Mouse (Mus musculus) liver, embryonic 14.5 days (tissue): ENCODE data around the gene Khdrbs1.

Experiments used
- CTCF ChIP-seq: IDR thresholded peaks from 2 replicates; pipeline ENCODE4 v1.5.1; 2016; ENCODE audit warnings: antibody characterized with exemption, low read depth, control low read depth
- EP300 ChIP-seq: IDR thresholded peaks from 2 replicates; pipeline ENCODE4 v1.6.1; 2016; ENCODE audit warnings: antibody characterized with exemption, low read depth

DNA sequence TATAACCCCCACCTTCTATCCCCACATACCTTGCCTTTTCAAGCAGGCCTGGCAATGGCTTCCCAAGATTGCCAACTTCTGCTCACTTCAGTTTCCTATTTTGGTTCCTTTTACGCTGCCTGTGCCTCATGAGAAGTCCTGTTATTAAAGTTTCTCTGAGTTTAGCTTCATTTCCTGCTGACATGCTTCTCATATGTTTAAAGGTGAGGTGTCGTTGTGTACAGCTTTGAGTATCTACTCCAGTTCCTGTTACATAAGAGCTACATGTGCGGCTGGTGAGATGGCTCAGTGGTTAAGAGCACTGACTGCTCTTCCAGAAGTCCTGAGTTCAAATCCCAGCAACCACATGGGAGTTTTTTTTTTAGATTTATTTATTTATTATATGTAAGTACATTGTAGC, 23.2 kb upstream of the Khdrbs1 start:
- no peak for TF ChIP-seq CTCF
- no peak for TF ChIP-seq EP300
